Mouse (Mus musculus) limb, embryonic 13.5 days (tissue): ENCODE results near the gene Vipr1. TPM values are rescaled to one million over a fixed set of nuclear protein-coding genes. Genes with fewer than 3 reads are reported as not detected.
"Not testable (repeated sequence)": the region's sequence is repeated elsewhere in the genome, so short reads cannot be mapped to it uniquely, and the experiment has no call there.

Experiments used
- ATAC-seq: fragments of 200-750 bp; cut with Nextera tagmentation; 2 replicates; pipeline ENCODE4 v1.8.0; 2017; ENCODE audit warnings: low read depth, moderate number of reproducible peaks, moderate TSS enrichment; ENCODE audit not compliant: low FRiP score
- H3K27ac ChIP-seq: fragments of 300-500 bp; sonication (generic); 2 replicates; pipeline ENCODE4 v1.5.1; 2015; ENCODE audit warnings: inconsistent platforms, mild to moderate bottlenecking, moderate library complexity
- H3K27me3 ChIP-seq: fragments of 300-500 bp; sonication (generic); 2 replicates; pipeline ENCODE4 v1.6.1; 2015; ENCODE audit warnings: mild to moderate bottlenecking, inconsistent platforms
- H3K36me3 ChIP-seq: fragments of 300-500 bp; sonication (generic); 2 replicates; pipeline ENCODE4 v1.6.1; 2015; ENCODE audit warnings: inconsistent platforms, mild to moderate bottlenecking, moderate library complexity
- H3K4me1 ChIP-seq: fragments of 300-500 bp; sonication (generic); 2 replicates; pipeline ENCODE4 v1.6.1; 2015; ENCODE audit warnings: inconsistent platforms
- H3K4me2 ChIP-seq: fragments of 300-500 bp; sonication (generic); replicated peaks from 2 replicates; pipeline ENCODE4 v1.6.1; 2015; ENCODE audit warnings: inconsistent platforms, mild to moderate bottlenecking, moderate library complexity
- H3K4me3 ChIP-seq: fragments of 300-500 bp; sonication (generic); 2 replicates; pipeline ENCODE4 v1.5.1; 2015; ENCODE audit warnings: moderate library complexity, mild to moderate bottlenecking, inconsistent platforms
- H3K9ac ChIP-seq: fragments of 300-500 bp; sonication (generic); 2 replicates; pipeline ENCODE4 v1.6.1; 2015; ENCODE audit warnings: mild to moderate bottlenecking, inconsistent platforms
- H3K9me3 ChIP-seq: fragments of 300-500 bp; sonication (generic); 2 replicates; pipeline ENCODE4 v1.6.1; 2016; ENCODE audit warnings: inconsistent platforms
- WGBS: fragments of 180-500 bp; shearing (Covaris S2); methylation state at CpG from one replicate; pipeline ENCODE4 v1.1.7; 2015; 5-methylcytosine and 5-hydroxymethylcytosine counted together
- polyA plus RNA-seq: library from polyadenylated mRNA; unstranded; fragments of >200 nt; fragmentation: Nextera tagmentation; extraction: Ambion mirVana; gene quantifications from 2 replicates; pipeline ENCODE4 v1.2.1, GENCODE M21; 2015

Gene Vipr1
- polyA plus RNA-seq: 0.42 and 0.85 TPM in 2 replicates

- peaks cover 86% of the 10 kb centered on the region for H3K27me3 ChIP-seq
- WGBS: under 1% methylated on average over 79 of the region's 79 CpGs
Measured at GRCm38 (mm10) chr9:121642401-121643181, at the start of gene Vipr1. Gene Vipr1 (plus strand): TSS chr9:121642716.

GRCm38 (mm10) chr9:121592948-121593550, 49.5 kb upstream of the Vipr1 start:
- Histone ChIP-seq H3K36me3 (no peaks in the 10 kb centered on the region), H3K27me3 (no peaks in the 10 kb centered on the region), H3K4me3 (no peak overlapping the region), H3K9me3 (peaks cover 10% of the 10 kb centered on the region; the same call in 1 of the 2 replicates), H3K4me1 (peaks cover 10% of the 10 kb centered on the region), H3K9ac (no peak overlapping the region), H3K27ac (no peak overlapping the region), H3K4me2 (no peak overlapping the region)
- no peak for ATAC-seq
- WGBS: 78% methylated on average over 13 of the region's 13 CpGs

More at GRCm38 (mm10) chr9:121642401-121643181, at the start of gene Vipr1:
- Histone ChIP-seq H3K4me1 (peaks cover 22% of the 10 kb centered on the region), H3K9me3 (no peaks in the 10 kb centered on the region), H3K9ac (peak within 1 kb of the TSS; percentile 69), H3K36me3 (no peaks in the 10 kb centered on the region), H3K27ac (no peak within 1 kb of the TSS), H3K4me2 (peak within 1 kb of the TSS; percentile 95), H3K4me3 (peak within 1 kb of the TSS; percentile 58)
- ATAC-seq: peak; percentile 91

- H3K27ac ChIP-seq, ATAC-seq, H3K4me1 ChIP-seq, H3K36me3 ChIP-seq, H3K4me2 ChIP-seq, H3K27me3 ChIP-seq, H3K9me3 ChIP-seq, H3K4me3 ChIP-seq, H3K9ac ChIP-seq: not testable (repeated sequence)
- 73% methylated on average over 3 of the region's 3 CpGs for WGBS
Measured at GRCm38 (mm10) chr9:121593768-121594167, 48.7 kb upstream of the Vipr1 start.

- Histone ChIP-seq H3K27ac (peak overlapping the region; percentile 49; the same call in 1 of the 2 replicates), H3K4me2 (no peak overlapping the region), H3K36me3 (no peaks in the 10 kb centered on the region), H3K9ac (no peak overlapping the region), H3K4me1 (peaks cover 14% of the 10 kb centered on the region), H3K9me3 (no peaks in the 10 kb centered on the region), H3K27me3 (no peaks in the 10 kb centered on the region), H3K4me3 (no peak overlapping the region)
- 57% methylated on average over 4 of the region's 4 CpGs for WGBS
- no peak for ATAC-seq
Measured at GRCm38 (mm10) chr9:121594771-121595170, 47.7 kb upstream of the Vipr1 start.

- Histone ChIP-seq H3K27ac (no peak overlapping the region), H3K9me3 (no peaks in the 10 kb centered on the region), H3K27me3 (no peaks in the 10 kb centered on the region), H3K36me3 (no peaks in the 10 kb centered on the region), H3K4me3 (no peak overlapping the region), H3K9ac (no peak overlapping the region), H3K4me1 (peaks cover 34% of the 10 kb centered on the region), H3K4me2 (no peak overlapping the region)
- ATAC-seq: no peak
- 83% methylated on average over 2 of the region's 2 CpGs for WGBS
Measured at GRCm38 (mm10) chr9:121598106-121598505, 44.4 kb upstream of the Vipr1 start.

- Histone ChIP-seq H3K4me3 (no peak overlapping the region), H3K4me2 (no peak overlapping the region), H3K27me3 (no peaks in the 10 kb centered on the region), H3K27ac (no peak overlapping the region), H3K36me3 (no peaks in the 10 kb centered on the region), H3K9ac (no peak overlapping the region), H3K9me3 (no peaks in the 10 kb centered on the region), H3K4me1 (peaks cover 30% of the 10 kb centered on the region)
- no peak for ATAC-seq
- WGBS: 68% methylated on average over 6 of the region's 6 CpGs
Measured at GRCm38 (mm10) chr9:121599551-121599950, 43.0 kb upstream of the Vipr1 start.

- ATAC-seq: no peak
- Histone ChIP-seq H3K27ac (peak overlapping the region; percentile 64; the same call in 1 of the 2 replicates), H3K4me1 (peaks cover 24% of the 10 kb centered on the region), H3K9ac (no peak overlapping the region), H3K4me2 (no peak overlapping the region), H3K9me3 (no peaks in the 10 kb centered on the region), H3K27me3 (no peaks in the 10 kb centered on the region), H3K36me3 (no peaks in the 10 kb centered on the region), H3K4me3 (no peak overlapping the region)
- 47% methylated on average over 13 of the region's 13 CpGs for WGBS
Measured at GRCm38 (mm10) chr9:121600201-121600860, 42.2 kb upstream of the Vipr1 start.

GRCm38 (mm10) chr9:121600861-121601427, 41.6 kb upstream of the Vipr1 start:
- ATAC-seq: peak; percentile 46
- WGBS: 23% methylated on average over 6 of the region's 6 CpGs

GRCm38 (mm10) chr9:121602381-121602780, 40.1 kb upstream of the Vipr1 start:
- H3K9ac ChIP-seq: no peak overlapping the region
- no peaks in the 10 kb centered on the region for H3K27me3 ChIP-seq
- peaks cover 24% of the 10 kb centered on the region for H3K4me1 ChIP-seq
- H3K4me3 ChIP-seq: no peak overlapping the region
- H3K36me3 ChIP-seq: no peaks in the 10 kb centered on the region
- no peaks in the 10 kb centered on the region for H3K9me3 ChIP-seq
- WGBS: 85% methylated on average over 2 of the region's 2 CpGs
- H3K4me2 ChIP-seq: no peak overlapping the region
- no peak for ATAC-seq
- no peak overlapping the region for H3K27ac ChIP-seq

More at GRCm38 (mm10) chr9:121600861-121601427, 41.6 kb upstream of the Vipr1 start:
- Histone ChIP-seq H3K4me2 (no peak overlapping the region), H3K27ac (no peak overlapping the region; the same call in 1 of the 2 replicates), H3K36me3 (no peaks in the 10 kb centered on the region), H3K9ac (no peak overlapping the region), H3K4me3 (no peak overlapping the region), H3K9me3 (no peaks in the 10 kb centered on the region), H3K4me1 (peaks cover 24% of the 10 kb centered on the region), H3K27me3 (no peaks in the 10 kb centered on the region)

- Histone ChIP-seq H3K27me3 (no peaks in the 10 kb centered on the region), H3K4me1 (peaks cover 12% of the 10 kb centered on the region), H3K4me3 (no peak overlapping the region), H3K27ac (no peak overlapping the region), H3K4me2 (no peak overlapping the region), H3K9ac (no peak overlapping the region), H3K36me3 (no peaks in the 10 kb centered on the region), H3K9me3 (no peaks in the 10 kb centered on the region)
- WGBS: 54% methylated on average over 12 of the region's 12 CpGs
- ATAC-seq: peak; percentile 78
Measured at GRCm38 (mm10) chr9:121605414-121606278, 36.9 kb upstream of the Vipr1 start.

GRCm38 (mm10) chr9:121606498-121607096, 35.9 kb upstream of the Vipr1 start:
- Histone ChIP-seq H3K9me3 (no peaks in the 10 kb centered on the region; the same call in 1 of the 2 replicates), H3K4me3 (no peak overlapping the region), H3K36me3 (no peaks in the 10 kb centered on the region), H3K27me3 (no peaks in the 10 kb centered on the region), H3K4me1 (peaks cover 2% of the 10 kb centered on the region; the same call in 1 of the 2 replicates), H3K27ac (no peak overlapping the region), H3K9ac (no peak overlapping the region), H3K4me2 (no peak overlapping the region)
- no peak for ATAC-seq
- WGBS: 33% methylated on average over 1 of the region's 1 CpGs
